Mouse (Mus musculus) midbrain, embryonic 11.5 days (tissue): Measurements from ENCODE around the gene Nipsnap3a. TPM values are rescaled to one million over a fixed set of nuclear protein-coding genes. Genes with fewer than 3 reads are reported as not detected.
A peak's percentile ranks its signal among the peaks of the same experiment; 100 is the strongest.

ENCODE experiments used
- ATAC-seq: fragments of 200-750 bp; cut with Nextera tagmentation; 2 replicates; pipeline ENCODE4 v1.8.0; 2017; ENCODE audit warnings: moderate TSS enrichment, moderate library complexity; ENCODE audit not compliant: low FRiP score
- DNase-seq: peaks from one replicate; pipeline ENCODE4 v3.0.0; 2015; ENCODE audit warnings: low spot score; ENCODE audit errors: missing footprints
- H3K27ac ChIP-seq: fragments of 300-500 bp; sonication (generic); 2 replicates; pipeline ENCODE4 v1.5.1; 2014; ENCODE audit warnings: low read depth, low read length
- H3K27me3 ChIP-seq: fragments of 300-500 bp; sonication (generic); 2 replicates; pipeline ENCODE4 v1.6.1; 2014; ENCODE audit warnings: mild to moderate bottlenecking, low read length, moderate library complexity, mixed read lengths; ENCODE audit not compliant: control insufficient read depth, insufficient read depth
- H3K36me3 ChIP-seq: fragments of 300-500 bp; sonication (generic); 2 replicates; pipeline ENCODE4 v1.6.1; 2014; ENCODE audit warnings: mild to moderate bottlenecking, low read length, moderate library complexity, mixed read lengths; ENCODE audit not compliant: control insufficient read depth, insufficient read depth
- H3K4me1 ChIP-seq: fragments of 300-500 bp; sonication (generic); 2 replicates; pipeline ENCODE4 v1.6.1; 2014; ENCODE audit warnings: low read length; ENCODE audit not compliant: control insufficient read depth, insufficient read depth
- H3K4me2 ChIP-seq: fragments of 300-500 bp; sonication (generic); 2 replicates; pipeline ENCODE4 v1.6.1; 2014; ENCODE audit warnings: mild to moderate bottlenecking, moderate library complexity
- H3K4me3 ChIP-seq: fragments of 300-500 bp; sonication (generic); 2 replicates; pipeline ENCODE4 v1.5.1; 2014; ENCODE audit warnings: low read depth, low read length
- H3K9ac ChIP-seq: fragments of 300-500 bp; sonication (generic); 2 replicates; pipeline ENCODE4 v1.6.1; 2014; ENCODE audit warnings: low read length
- H3K9me3 ChIP-seq: fragments of 300-500 bp; sonication (generic); 2 replicates; pipeline ENCODE4 v1.6.1; 2016; ENCODE audit warnings: low read length; ENCODE audit not compliant: control insufficient read depth
- WGBS: fragments of 180-500 bp; shearing (Covaris S2); extraction: QIAGEN DNeasy Blood & Tissue Kit; methylation state at CpG from one replicate; pipeline ENCODE4 v1.1.7; 2014; 5-methylcytosine and 5-hydroxymethylcytosine counted together
- polyA plus RNA-seq: library from polyadenylated mRNA; unstranded; fragments of >200 nt; fragmentation: Nextera tagmentation; extraction: Ambion mirVana; gene quantifications from 2 replicates; pipeline ENCODE4 v1.2.1, GENCODE M21; 2014

Nipsnap3a gene
- polyA plus RNA-seq: not detected in 2 replicates

DNA sequence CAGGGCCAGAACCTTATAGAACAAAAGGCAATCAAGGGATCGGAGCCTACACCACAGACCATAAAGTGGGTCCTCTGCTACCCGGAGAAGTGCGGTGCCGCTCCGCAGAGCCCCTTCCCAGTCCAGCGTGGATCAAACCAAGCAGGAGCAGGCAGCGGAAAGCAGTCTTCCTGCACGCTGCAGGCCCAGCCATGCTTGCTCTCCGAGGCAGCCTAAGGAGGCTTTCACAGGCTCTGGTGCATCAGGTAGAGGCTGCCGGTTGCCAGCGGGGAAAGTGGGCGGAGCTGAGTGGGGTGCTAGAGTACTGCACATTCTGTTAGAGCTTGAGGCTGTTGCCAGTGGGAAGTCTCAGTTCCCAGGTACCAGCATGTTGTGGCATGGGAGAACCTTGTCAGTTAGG is at the start of gene Nipsnap3a:
Nipsnap3a (plus strand) TSS at position 25 of the 400 bp plus-strand sequence.
- Histone ChIP-seq H3K27me3 (no peaks in the 10 kb centered on the region), H3K27ac (no peak within 1 kb of the TSS), H3K36me3 (no peaks in the 10 kb centered on the region), H3K9me3 (no peaks in the 10 kb centered on the region), H3K4me2 (peak within 1 kb of the TSS; percentile 34), H3K4me3 (peak within 1 kb of the TSS; percentile 9; the same call in 1 of the 2 replicates), H3K9ac (0 out of 2 replicates have a peak within 1 kb of the TSS, but pooled peaks have one; percentile 17), H3K4me1 (no peaks in the 10 kb centered on the region)
- DNase-seq (no peak), ATAC-seq (peak; percentile 52; the same call in 1 of the 2 replicates)
- WGBS: 38% methylated on average over 12 of the region's 12 CpGs

DNA sequence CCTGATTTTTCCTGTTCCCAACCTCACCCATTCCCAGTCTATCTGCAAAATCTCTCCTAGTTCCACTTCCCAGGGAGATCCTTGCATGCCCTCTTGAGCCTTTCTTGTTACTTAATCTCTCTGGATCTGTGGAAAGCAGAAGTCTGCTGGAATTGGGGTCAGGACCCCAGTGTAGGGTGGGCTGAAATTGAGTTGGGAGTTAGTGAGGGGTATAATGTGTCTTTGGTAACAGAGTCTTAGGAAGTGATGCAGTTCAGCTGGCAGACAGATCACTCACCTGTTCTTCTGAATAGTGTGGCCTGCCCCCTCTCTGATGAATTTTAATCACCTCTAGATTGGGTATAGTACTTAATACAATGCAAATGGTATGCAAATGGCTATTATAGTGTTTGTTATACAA is 42.4 kb upstream of the Nipsnap3a start:
- Histone ChIP-seq H3K4me1 (no peaks in the 10 kb centered on the region), H3K9ac (no peak overlapping the region), H3K36me3 (no peaks in the 10 kb centered on the region), H3K4me3 (no peak overlapping the region), H3K27ac (no peak overlapping the region), H3K27me3 (no peaks in the 10 kb centered on the region), H3K4me2 (no peak overlapping the region), H3K9me3 (no peaks in the 10 kb centered on the region)
- DNase-seq: no peak
- ATAC-seq: no peak

DNA sequence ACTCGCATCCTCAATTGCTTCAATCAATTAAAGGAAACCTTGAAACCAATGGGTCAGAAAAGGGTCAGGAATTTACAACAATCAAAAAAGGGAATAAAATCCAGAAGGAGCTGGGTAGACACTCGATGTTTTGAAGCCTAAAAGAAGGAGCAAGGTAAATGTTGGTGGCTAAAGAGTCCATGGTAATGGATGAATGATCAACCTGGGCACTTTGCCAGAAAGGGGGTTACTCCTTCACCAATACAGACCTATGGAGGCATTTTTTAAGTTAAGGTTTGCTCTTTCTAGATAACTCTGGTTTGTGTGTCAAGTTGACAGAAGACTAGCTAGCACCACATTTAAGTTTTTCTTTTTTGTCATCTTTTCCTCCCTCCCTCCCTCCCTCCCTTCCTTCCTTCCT is 40.1 kb upstream of the Nipsnap3a start:
- Histone ChIP-seq H3K9ac (no peak overlapping the region), H3K9me3 (no peaks in the 10 kb centered on the region), H3K4me1 (no peaks in the 10 kb centered on the region), H3K36me3 (no peaks in the 10 kb centered on the region), H3K4me3 (no peak overlapping the region), H3K27ac (no peak overlapping the region), H3K4me2 (no peak overlapping the region), H3K27me3 (no peaks in the 10 kb centered on the region)
- no peak for ATAC-seq
- DNase-seq: no peak
- 78% methylated on average over 2 of the region's 2 CpGs for WGBS

DNA sequence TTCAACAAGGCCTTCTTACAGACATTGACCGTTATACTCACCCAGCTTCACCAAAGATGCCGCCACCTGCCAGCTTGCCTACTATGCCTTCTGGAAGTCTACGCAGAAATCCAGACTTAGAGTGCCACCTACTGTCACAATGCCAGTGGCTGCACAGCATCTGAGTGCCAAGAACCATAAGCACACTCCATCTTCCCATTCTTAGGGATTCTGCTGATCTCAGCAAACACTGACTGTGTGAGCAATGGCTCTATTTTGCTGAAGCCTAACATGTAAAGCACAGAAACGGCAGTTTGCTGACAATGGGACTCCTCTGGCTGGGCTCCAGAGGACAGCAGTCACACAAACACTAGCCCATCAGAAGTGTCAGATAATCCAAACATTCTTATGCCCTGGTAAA is 30.4 kb upstream of the Nipsnap3a start:
- Histone ChIP-seq H3K36me3 (no peaks in the 10 kb centered on the region), H3K4me3 (no peak overlapping the region), H3K27me3 (no peaks in the 10 kb centered on the region), H3K27ac (no peak overlapping the region), H3K4me2 (no peak overlapping the region), H3K9ac (no peak overlapping the region), H3K9me3 (no peaks in the 10 kb centered on the region), H3K4me1 (no peaks in the 10 kb centered on the region)
- DNase-seq (no peak), ATAC-seq (0 out of 2 replicates have a peak, but pooled peaks have one; percentile 40)
- 45% methylated on average over 4 of the region's 4 CpGs for WGBS

DNA sequence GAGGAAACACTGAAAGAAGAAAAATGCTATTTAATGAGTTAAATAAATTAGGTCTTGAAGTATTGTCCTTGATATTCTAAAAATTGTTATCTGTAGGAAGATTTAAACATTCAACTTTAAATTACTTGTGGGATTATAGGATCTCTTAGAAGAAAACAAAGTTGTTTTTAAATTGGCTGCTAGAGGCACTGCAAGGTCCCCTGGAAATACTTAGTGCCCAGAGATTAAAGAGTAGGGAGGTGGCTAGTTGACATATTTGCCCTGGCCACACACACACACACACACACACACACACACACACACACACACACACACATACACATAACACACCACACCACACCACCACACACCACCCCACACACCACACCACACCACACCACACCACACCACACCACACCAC is 24.8 kb upstream of the Nipsnap3a start, which contains the start of gene Olfr270:
Olfr270 (plus strand) TSS at position 301 of the 400 bp plus-strand sequence.
- DNase-seq (no peak), ATAC-seq (no peak)
- Histone ChIP-seq H3K27ac (no peak within 1 kb of the TSS), H3K27me3 (no peaks in the 10 kb centered on the region), H3K9ac (no peak within 1 kb of the TSS), H3K4me2 (no peak within 1 kb of the TSS), H3K4me3 (no peak within 1 kb of the TSS), H3K4me1 (no peaks in the 10 kb centered on the region), H3K36me3 (no peaks in the 10 kb centered on the region), H3K9me3 (no peaks in the 10 kb centered on the region)

DNA sequence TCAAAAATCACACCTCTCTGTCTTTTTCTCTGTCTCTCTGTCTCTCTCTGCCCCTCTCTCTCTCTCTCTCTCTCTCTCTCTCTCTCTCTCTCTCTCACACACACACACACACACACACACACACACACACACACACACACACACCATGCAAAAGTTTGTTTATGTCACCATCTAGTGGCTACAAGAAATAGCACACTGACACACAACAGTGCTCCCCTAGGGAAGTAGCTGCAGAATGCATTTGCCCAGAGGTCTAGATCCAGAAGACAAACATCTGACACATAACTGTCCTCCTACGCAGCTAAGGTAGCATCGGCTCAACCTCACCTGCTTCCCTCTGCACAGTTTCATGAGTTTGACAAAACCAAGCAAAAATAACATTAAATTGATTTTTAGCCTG is 3.9 kb upstream of the Nipsnap3a start:
- no peak for DNase-seq

DNA sequence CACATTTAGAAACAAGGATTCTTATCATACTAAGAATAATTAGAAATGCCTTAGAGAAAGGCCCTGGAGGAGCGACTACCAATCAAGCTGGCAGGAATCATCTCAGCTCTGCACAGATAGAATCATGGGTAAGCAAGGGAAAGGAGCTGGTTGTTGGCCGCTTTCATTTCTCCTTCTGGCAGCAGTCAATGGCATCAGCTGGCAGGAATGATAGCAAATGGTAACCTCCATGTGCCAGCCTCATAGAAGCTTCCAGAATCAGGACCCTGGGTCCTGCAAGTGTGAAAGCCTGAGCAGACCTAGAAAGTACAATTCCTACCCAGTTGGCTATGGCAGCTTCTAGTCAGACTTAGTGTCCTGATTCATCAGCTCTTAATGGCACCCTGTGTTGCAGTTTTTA is 2.8 kb upstream of the Nipsnap3a start:
- H3K27ac ChIP-seq: no peak overlapping the region
- no peaks in the 10 kb centered on the region for H3K4me1 ChIP-seq
- ATAC-seq (no peak), DNase-seq (no peak)
- no peaks in the 10 kb centered on the region for H3K9me3 ChIP-seq
- H3K4me2 ChIP-seq: no peak overlapping the region
- H3K27me3 ChIP-seq: no peaks in the 10 kb centered on the region
- no peak overlapping the region for H3K9ac ChIP-seq
- no peak overlapping the region for H3K4me3 ChIP-seq
- no peaks in the 10 kb centered on the region for H3K36me3 ChIP-seq
- 96% methylated on average over 2 of the region's 2 CpGs for WGBS

More for the DNA sequence above, 3.9 kb upstream of the Nipsnap3a start:
- Histone ChIP-seq H3K27ac (no peak overlapping the region), H3K4me2 (no peak overlapping the region), H3K27me3 (no peaks in the 10 kb centered on the region), H3K4me1 (no peaks in the 10 kb centered on the region), H3K9ac (no peak overlapping the region), H3K9me3 (no peaks in the 10 kb centered on the region), H3K36me3 (no peaks in the 10 kb centered on the region), H3K4me3 (no peak overlapping the region)
- ATAC-seq: no peak
- WGBS: 87% methylated on average over 2 of the region's 2 CpGs

DNA sequence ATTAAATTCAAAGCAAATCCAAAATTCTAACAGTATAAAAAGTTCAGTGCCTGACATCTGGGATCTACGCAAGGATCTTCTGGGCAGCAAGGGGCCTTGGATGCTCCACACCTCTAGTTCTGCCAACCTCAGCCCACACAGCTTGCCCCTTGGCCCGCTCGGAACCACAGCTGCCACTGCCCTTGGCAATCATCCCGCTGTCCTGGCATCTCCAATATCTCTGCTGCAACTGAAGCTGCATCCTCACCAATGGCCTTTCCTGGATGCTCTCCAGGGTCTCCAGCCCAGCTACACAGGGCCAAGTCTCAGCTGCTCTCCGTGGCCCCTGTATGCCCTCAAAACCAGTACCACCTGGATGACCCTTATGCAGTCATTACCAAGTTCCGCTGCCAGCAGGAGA is 10.4 kb downstream of the Nipsnap3a start:
- H3K27me3 ChIP-seq: no peaks in the 10 kb centered on the region
- no peak overlapping the region for H3K4me2 ChIP-seq
- H3K9ac ChIP-seq: no peak overlapping the region
- H3K9me3 ChIP-seq: no peaks in the 10 kb centered on the region
- H3K36me3 ChIP-seq: no peaks in the 10 kb centered on the region
- no peak overlapping the region for H3K27ac ChIP-seq
- H3K4me1 ChIP-seq: no peaks in the 10 kb centered on the region
- DNase-seq: no peak
- ATAC-seq: no peak
- WGBS: 93% methylated on average over 6 of the region's 6 CpGs
- no peak overlapping the region for H3K4me3 ChIP-seq

DNA sequence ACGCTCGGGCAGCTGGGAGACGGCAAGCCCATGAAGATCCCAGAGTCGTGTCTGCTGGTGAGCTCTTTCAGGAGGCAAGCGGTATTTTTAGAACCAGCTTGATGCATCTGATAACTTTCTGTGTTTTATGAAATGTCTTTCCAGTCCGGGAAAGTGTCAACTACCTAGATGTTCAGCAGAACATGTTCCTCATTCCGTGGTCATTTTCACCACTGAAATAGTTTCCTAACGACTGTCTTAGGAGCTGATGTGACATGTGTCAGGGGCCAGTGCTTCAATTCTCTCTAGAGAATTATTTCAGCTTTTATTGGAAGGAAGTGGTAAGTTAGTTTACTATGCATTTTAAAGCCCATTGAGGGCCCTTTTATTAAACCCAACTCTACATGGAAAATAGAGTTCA is 11.1 kb downstream of the Nipsnap3a start:
- 93% methylated on average over 8 of the region's 8 CpGs for WGBS
- Histone ChIP-seq H3K9me3 (no peaks in the 10 kb centered on the region), H3K4me2 (no peak overlapping the region), H3K36me3 (no peaks in the 10 kb centered on the region), H3K4me1 (no peaks in the 10 kb centered on the region), H3K27ac (no peak overlapping the region), H3K4me3 (no peak overlapping the region), H3K9ac (no peak overlapping the region), H3K27me3 (no peaks in the 10 kb centered on the region)
- ATAC-seq: no peak
- no peak for DNase-seq

DNA sequence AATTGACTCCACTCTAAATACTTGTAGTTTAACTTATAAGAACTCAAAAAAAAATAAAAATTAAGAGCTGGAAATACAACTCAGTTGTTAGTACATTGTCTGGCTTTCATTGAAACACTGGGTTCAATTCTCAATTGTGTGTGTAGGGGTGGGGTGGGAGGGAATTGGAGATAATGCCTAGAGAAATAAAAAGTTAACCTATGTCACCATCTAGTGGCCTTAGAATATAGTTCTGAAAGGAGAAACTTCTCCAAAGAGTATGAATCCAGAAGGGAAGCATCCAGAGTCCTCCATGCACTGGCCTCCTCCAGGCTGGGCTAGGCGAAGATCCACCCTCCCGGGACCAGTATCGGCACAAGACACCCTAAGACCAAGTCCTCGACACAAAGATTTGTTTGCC is 20.1 kb downstream of the Nipsnap3a start:
- DNase-seq (no peak), ATAC-seq (no peak)
- H3K4me1 ChIP-seq: peaks cover 3% of the 10 kb centered on the region; the same call in 1 of the 2 replicates
- H3K36me3 ChIP-seq: no peaks in the 10 kb centered on the region
- H3K4me2 ChIP-seq: no peak overlapping the region
- 70% methylated on average over 4 of the region's 4 CpGs for WGBS
- no peaks in the 10 kb centered on the region for H3K9me3 ChIP-seq
- H3K4me3 ChIP-seq: no peak overlapping the region
- no peak overlapping the region for H3K9ac ChIP-seq
- H3K27me3 ChIP-seq: no peaks in the 10 kb centered on the region
- H3K27ac ChIP-seq: no peak overlapping the region
